Mouse (Mus musculus) CD4-positive, CD25-positive, alpha-beta regulatory T cell, adult 2 months (primary cell): ENCODE data around the gene Slfn3.
"Not testable (repeated sequence)": the region's sequence is repeated elsewhere in the genome, so short reads cannot be mapped to it uniquely, and the experiment has no call there.

Experiments
- DNase-seq: peaks from one replicate; pipeline ENCODE4 v3.0.0-alpha.2; 2012; ENCODE audit warnings: low read depth, low spot score

Gene Slfn3

GRCm38 (mm10) chr11:83191134-83191893 is at the start of gene Slfn3:
Gene Slfn3, plus strand, starts transcription at chr11:83191330.
- DNase-seq = peak; percentile 83

- DNase-seq = not testable (repeated sequence)
Observed at GRCm38 (mm10) chr11:83148939-83149338, 42.2 kb upstream of the Slfn3 start.

- DNase-seq = no peak
Observed at GRCm38 (mm10) chr11:83174948-83175539, 16.1 kb upstream of the Slfn3 start, which contains the start of gene Slfn4. Gene Slfn4, plus strand, starts transcription at chr11:83175186.

GRCm38 (mm10) chr11:83192001-83192400 is 871 bp downstream of the Slfn3 start:
- peak; percentile 81 for DNase-seq

DNA sequence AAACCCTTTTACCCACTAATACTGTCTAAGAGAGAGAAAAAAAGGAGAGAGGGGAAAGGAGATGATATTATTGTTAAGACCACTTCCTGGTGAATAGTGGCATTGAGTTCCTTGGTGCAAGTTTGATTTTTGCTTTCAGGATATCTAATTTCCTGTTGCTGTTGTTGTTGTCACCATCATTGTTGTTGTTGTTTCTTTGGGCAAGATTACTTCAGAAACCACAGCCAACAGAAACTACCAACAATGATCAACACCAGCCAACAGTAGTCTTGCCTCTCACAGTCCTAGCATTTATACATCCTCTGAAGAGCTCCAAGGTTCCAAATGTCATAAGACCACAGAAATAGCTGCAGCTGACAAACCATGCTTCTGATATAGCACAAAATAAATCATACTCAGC is 13.9 kb downstream of the Slfn3 start:
- no peak for DNase-seq

- no peak for DNase-seq
Observed at GRCm38 (mm10) chr11:83216119-83216518, 25.0 kb downstream of the Slfn3 start.

DNA sequence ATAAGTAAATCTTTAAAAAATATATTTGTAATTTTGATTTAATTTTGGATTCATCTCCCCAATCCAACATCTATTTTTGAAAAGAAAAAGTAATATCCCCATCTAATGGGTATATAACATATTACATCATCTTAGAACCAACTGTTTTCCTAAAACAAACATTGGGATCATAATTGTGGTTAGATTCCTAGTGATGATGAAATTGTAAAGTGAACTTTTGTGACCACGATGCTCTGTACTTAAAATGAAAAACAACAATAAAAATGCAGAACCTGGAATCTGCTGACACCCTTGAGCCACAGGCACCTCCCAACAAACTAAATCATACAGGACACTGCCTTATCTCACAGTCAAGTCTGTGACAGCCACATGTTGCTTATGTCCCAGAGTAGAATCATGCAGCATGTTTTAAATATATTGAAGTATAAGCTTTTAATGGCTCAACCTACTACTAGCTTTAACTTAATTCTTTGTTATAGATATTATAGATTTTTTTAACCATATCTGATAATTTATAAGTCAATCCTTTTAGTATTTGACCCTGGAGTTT is 30.3 kb downstream of the Slfn3 start:
- no peak for DNase-seq

DNA sequence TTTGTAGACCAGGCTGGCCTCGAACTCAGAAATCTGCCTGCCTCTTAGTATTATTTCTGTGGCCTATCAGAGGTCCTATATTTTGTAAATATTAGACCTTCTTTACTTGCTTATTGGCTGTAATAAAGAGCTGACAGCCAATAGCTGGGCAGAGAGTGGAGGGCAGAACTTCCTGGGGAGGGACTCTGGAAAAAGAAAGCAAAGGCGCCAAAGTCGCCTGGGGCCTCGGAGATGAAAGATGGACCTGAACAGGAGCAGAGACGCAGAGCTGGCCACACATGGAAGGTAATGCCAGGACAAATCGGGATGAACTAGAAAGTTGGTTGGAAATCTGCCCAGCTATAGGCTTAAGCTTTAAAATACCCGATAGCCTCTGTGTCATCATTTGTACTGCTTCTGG is 32.2 kb downstream of the Slfn3 start:
- peak; percentile 84 for DNase-seq

DNA sequence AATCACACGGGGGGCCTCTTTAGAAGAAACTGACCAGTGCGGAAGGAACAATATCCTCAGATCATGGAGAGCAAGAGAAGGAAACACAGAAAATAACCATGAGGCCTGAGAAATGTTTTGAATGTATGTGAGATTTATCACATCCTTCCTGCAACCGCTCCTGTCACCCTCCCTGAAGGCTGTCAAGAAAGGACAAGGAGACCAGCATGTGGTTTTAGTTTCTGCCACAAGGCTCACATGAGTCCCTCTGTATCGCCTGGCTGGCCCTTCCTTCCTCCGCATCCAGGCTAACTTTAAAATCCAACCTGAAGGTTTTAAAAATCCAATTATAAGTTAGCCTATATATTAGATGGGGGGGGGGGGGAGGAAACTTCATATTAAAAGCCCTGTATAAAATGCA is 32.7 kb downstream of the Slfn3 start:
- DNase-seq = peak; percentile 59

- DNase-seq = peak; percentile 92
Observed at GRCm38 (mm10) chr11:83224217-83224616, 33.1 kb downstream of the Slfn3 start.

GRCm38 (mm10) chr11:83224750-83225149 is 33.6 kb downstream of the Slfn3 start:
- no peak for DNase-seq

DNA sequence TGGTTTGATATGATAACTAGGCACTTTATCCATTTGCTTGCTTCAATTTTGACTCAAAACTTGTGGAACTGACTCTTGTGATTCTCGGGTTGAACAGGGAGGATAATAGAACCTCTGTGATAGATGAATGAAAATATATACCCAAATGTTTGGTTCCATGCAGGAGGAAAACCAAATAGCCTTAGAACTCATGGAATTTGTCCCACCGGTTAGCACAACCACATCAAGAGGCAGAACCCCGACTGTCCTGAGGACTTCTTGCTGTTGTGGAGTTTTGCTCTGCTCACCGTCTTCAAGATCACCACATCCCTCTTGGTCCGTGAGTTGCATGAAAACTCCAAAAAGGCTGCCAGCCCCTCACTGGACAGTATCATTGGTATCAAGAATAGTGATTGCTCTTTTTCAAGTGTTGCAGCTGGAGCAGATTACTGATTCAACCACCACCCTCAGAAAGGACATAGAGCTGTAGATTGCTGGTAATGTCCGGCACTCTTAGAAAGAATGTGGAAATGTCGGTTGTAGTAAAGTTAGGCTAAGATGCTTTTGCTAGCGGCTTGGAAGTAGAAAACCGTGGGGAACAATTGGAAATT is 34.3 kb downstream of the Slfn3 start:
- no peak for DNase-seq

GRCm38 (mm10) chr11:83227926-83228723 is 37.0 kb downstream of the Slfn3 start:
- no peak for DNase-seq

DNA sequence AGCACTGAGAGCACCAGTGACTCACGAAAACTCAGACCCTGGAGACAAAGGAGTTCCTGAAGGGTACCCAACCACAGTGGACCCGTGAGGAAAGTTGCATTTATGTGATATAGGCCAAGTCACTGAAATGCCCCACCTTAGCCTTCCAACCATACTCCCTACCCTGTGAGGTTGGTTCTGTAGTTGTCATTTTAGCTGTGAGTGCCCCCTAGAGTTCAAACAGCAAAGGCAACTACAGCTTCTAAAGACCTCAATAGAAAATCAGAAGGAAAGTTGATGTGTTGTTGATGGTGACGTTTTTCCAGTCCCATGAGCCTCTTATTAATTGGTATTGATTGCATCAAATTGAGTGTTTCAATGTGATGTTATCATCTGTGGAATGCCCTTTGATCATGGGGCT is 39.8 kb downstream of the Slfn3 start:
- peak; percentile 71 for DNase-seq

DNA sequence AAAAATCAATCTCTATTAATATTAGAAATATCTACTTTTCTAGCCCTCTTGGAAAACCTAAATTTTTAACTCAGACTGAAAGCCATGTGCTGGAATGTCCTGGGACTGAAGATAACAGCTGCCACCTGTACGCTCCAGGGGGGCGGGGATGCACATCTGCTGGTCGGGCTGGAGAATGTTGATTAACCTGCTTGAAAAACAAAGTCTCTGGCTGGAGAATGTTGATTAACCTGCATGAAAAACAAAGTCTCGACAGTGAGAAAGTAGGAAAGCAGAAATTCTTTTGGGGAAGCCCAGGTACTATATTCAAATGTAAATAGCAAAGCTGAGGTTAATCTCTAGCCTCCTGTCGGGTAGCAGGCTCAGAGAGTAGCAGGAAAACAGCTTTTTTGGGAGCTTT is 42.5 kb downstream of the Slfn3 start:
- DNase-seq = not testable (repeated sequence)

- DNase-seq = not testable (repeated sequence)
Observed at GRCm38 (mm10) chr11:83237390-83237789, 46.3 kb downstream of the Slfn3 start.

DNA sequence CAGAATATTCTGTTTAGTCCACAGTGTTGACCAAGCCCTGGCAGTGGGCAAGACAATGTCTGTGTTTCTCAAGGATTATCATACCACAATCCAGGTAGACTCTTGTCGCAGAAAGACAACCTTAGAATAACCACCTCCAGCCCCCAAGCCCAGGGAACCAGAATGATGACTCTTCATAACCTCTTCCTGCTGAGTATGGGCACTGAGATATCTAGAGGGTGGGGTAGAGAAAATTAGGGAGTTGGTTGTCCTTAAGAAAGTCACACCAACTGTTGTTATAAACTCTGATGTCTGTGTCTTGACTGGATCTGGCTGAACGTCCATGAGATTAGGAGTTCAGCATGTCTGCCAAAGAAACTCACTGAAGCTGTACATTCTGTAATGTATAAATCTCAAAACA is 47.3 kb downstream of the Slfn3 start:
- no peak for DNase-seq

GRCm38 (mm10) chr11:83239811-83240210 is 48.7 kb downstream of the Slfn3 start:
- no peak for DNase-seq

DNA sequence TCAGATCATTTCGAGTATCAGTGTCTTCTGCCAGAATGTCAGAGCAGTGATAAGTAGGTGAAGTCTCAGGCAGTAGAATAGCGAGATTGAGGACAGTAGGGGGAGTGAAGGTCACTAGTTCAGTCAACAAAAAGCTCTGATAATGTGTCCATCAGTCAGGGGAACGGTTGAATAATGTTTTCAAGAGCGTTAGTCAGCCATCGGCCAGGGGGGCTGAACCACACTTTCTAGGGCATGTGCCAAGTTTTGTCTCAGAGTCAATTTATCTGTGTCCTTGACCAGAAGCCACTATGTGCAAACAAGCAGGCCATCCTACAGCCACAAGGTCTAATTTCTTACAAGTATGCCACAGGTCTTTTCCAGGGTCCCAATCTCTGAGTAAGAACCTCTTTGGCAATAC is 66.1 kb downstream of the Slfn3 start:
- not testable (repeated sequence) for DNase-seq

DNA sequence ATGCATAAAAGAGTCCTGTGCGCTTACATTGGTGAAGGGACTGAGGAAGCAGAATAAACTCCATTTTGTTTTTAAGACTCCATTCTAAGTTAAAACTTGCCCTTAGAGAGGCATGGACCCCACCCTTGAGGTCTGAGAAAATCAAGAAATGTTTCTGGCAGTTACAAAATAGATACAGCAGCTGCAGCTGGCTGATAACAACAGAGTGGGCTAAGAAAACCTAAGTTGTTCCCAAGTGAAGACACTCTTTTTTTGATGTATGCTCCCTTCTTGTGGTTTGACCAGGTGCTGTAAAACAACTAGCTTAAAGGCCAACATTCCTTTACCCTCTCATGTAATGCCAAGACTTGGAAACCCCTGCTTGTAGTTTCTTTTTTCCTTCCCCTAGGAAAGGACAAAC is 71.5 kb downstream of the Slfn3 start:
- DNase-seq = no peak

GRCm38 (mm10) chr11:83263146-83263545 is 72.0 kb downstream of the Slfn3 start:
- peak; percentile 64 for DNase-seq
